ENCODE assay signal across 8 mouse cellular contexts in genomic region chr17:73804592-73805271, GRCm38 (mm10). TPM values are rescaled to one million over a fixed set of nuclear protein-coding genes. Genes with fewer than 3 reads are reported as not detected.
A peak's percentile ranks its signal among the peaks of the same experiment; 100 is the strongest.
DNase-seq lines count a peak whose midpoint lies in the region; ATAC-seq lines count a peak whose summit lies in the region.

No protein-coding gene starts in this region.

- ATAC-seq in forebrain, embryonic 13.5 days = peak; percentile 98
- ATAC-seq in liver, embryonic 15.5 days (ENCODE audit: insufficient read depth) = peak; percentile 66
- ATAC-seq in neural tube, embryonic 13.5 days (ENCODE audit: low read depth) = peak; percentile 99

- H3K27ac ChIP-seq in forebrain, embryonic 13.5 days = peak overlapping the region; percentile 68
- H3K27ac ChIP-seq in liver, embryonic 15.5 days (replicated peaks) = no peak overlapping the region
- peak overlapping the region; percentile 90 for H3K27ac ChIP-seq in neural tube, embryonic 13.5 days (replicated peaks)

- peak overlapping the region; percentile 72 for H3K4me2 ChIP-seq in forebrain, embryonic 13.5 days
- peak overlapping the region; percentile 63 for H3K4me2 ChIP-seq in liver, embryonic 15.5 days
- peak overlapping the region; percentile 83 for H3K4me2 ChIP-seq in neural tube, embryonic 13.5 days

- intact Hi-C loops in heart, postnatal 10 days (cut with DNase I) = loop anchor here (1.0 kb wide), 1 partner anchor 78 kb away; no protein-coding TSS in a partner anchor

- no peaks in the 10 kb centered on the region for H3K27me3 ChIP-seq in forebrain, embryonic 13.5 days
- H3K27me3 ChIP-seq in liver, embryonic 15.5 days = peaks cover 25% of the 10 kb centered on the region
- H3K27me3 ChIP-seq in neural tube, embryonic 13.5 days = no peaks in the 10 kb centered on the region

- peak; percentile 88 for DNase-seq in CD8-positive naive resting alpha-beta T cell, adult 2 months (ENCODE audit: low read depth in 2 of 2, low spot score in 2 of 2)
- DNase-seq in c-Kit-positive CD71-negative TER-119-negative erythroid progenitor cells, embryonic 14.5 days (ENCODE audit: low read depth) = peak; percentile 51
- DNase-seq in heart, postnatal 10 days = peak; percentile 91 to 92
- DNase-seq in kidney, postnatal 4 days = peak; percentile 92 to 96
- peak; percentile 95 for DNase-seq in telencephalon, adult 2 months (ENCODE audit: low read depth, low spot score)

- WGBS in forebrain, embryonic 13.5 days = under 1% methylated on average over 45 of the region's 45 CpGs
- under 1% methylated on average over 45 of the region's 45 CpGs for WGBS in liver, embryonic 15.5 days (ENCODE audit: insufficient replicate concordance)
- 0% methylated on average over 45 of the region's 45 CpGs for WGBS in neural tube, embryonic 13.5 days

- no peaks in the 10 kb centered on the region for H3K36me3 ChIP-seq in forebrain, embryonic 13.5 days (ENCODE audit: poor library complexity, severe bottlenecking)
- H3K36me3 ChIP-seq in liver, embryonic 15.5 days (replicated peaks) = no peaks in the 10 kb centered on the region
- H3K36me3 ChIP-seq in neural tube, embryonic 13.5 days = no peaks in the 10 kb centered on the region

- H3K9me3 ChIP-seq in forebrain, embryonic 13.5 days (replicated peaks) = no peaks in the 10 kb centered on the region
- H3K9me3 ChIP-seq in liver, embryonic 15.5 days (replicated peaks) = no peaks in the 10 kb centered on the region
- H3K9me3 ChIP-seq in neural tube, embryonic 13.5 days = no peaks in the 10 kb centered on the region

- peak overlapping the region; percentile 60 for H3K4me3 ChIP-seq in forebrain, embryonic 13.5 days
- H3K4me3 ChIP-seq in liver, embryonic 15.5 days (replicated peaks) = peak overlapping the region; percentile 54
- H3K4me3 ChIP-seq in neural tube, embryonic 13.5 days = peak overlapping the region; percentile 57

- peak overlapping the region; percentile 76 for H3K9ac ChIP-seq in forebrain, embryonic 13.5 days
- H3K9ac ChIP-seq in liver, embryonic 15.5 days = no peak overlapping the region
- H3K9ac ChIP-seq in neural tube, embryonic 13.5 days = peak overlapping the region; percentile 81

- peaks cover 10% of the 10 kb centered on the region for H3K4me1 ChIP-seq in forebrain, embryonic 13.5 days
- H3K4me1 ChIP-seq in liver, embryonic 15.5 days (replicated peaks) = peaks cover 4% of the 10 kb centered on the region; the same call in 1 of the 2 replicates
- H3K4me1 ChIP-seq in neural tube, embryonic 13.5 days (replicated peaks) = peaks cover 27% of the 10 kb centered on the region

RNA-seq across cellular contexts. Expression of gene Ehd3, which starts 0.8 kb away (rescaled TPM):
- 6.4 and 7.5 TPM in 2 replicates for polyA plus RNA-seq in forebrain, embryonic 13.5 days (2015; fragmentation: Nextera tagmentation; extraction: Ambion mirVana)
- total RNA-seq in heart, postnatal 10 days (2021) = 1 to 10 TPM; 3.3 to 4.3 TPM
- polyA plus RNA-seq in liver, embryonic 15.5 days (2015; fragmentation: Nextera tagmentation; extraction: Ambion mirVana) = 18.3 and 20.7 TPM in 2 replicates
- polyA plus RNA-seq in neural tube, embryonic 13.5 days (2015; fragmentation: Nextera tagmentation; extraction: Ambion mirVana) = 20.1 and 20.9 TPM in 2 replicates
